Mouse (Mus musculus) heart, adult 2 months (tissue): ENCODE data around the gene Abcc8.

Source experiments
- CTCF ChIP-seq: fragments of 200-600 bp; IDR thresholded peaks from 2 replicates; pipeline ENCODE4 v1.8.1; 2022; ENCODE audit warnings: antibody characterized with exemption, mild to moderate bottlenecking, moderate library complexity
- POLR2A ChIP-seq: fragments of 200-500 bp; IDR thresholded peaks from 2 replicates; pipeline ENCODE4 v1.6.1; 2011; ENCODE audit warnings: mild to moderate bottlenecking, low read depth, low read length, control low read depth; ENCODE audit not compliant: insufficient read depth

- no peak for TF ChIP-seq POLR2A
- TF ChIP-seq CTCF = no peak
Measured at GRCm38 (mm10) chr7:46138329-46138930, 41.4 kb downstream of the Abcc8 start.
